Mouse (Mus musculus) hematopoietic multipotent progenitor cell, adult 10-12 weeks (in vitro differentiated cells): ENCODE measurements around the gene Bok. TPM values are rescaled to one million over a fixed set of nuclear protein-coding genes. Genes with fewer than 3 reads are reported as not detected.

Experiments
- polyA plus RNA-seq: library from polyadenylated mRNA; stranded (reverse); fragments of >175 nt; gene quantifications from 2 replicates; pipeline ENCODE4 v1.2.3, GENCODE M21; 2012; ENCODE audit warnings: low replicate concordance

The Bok gene
- polyA plus RNA-seq: 0.53 and 1.9 TPM in 2 replicates

DNA sequence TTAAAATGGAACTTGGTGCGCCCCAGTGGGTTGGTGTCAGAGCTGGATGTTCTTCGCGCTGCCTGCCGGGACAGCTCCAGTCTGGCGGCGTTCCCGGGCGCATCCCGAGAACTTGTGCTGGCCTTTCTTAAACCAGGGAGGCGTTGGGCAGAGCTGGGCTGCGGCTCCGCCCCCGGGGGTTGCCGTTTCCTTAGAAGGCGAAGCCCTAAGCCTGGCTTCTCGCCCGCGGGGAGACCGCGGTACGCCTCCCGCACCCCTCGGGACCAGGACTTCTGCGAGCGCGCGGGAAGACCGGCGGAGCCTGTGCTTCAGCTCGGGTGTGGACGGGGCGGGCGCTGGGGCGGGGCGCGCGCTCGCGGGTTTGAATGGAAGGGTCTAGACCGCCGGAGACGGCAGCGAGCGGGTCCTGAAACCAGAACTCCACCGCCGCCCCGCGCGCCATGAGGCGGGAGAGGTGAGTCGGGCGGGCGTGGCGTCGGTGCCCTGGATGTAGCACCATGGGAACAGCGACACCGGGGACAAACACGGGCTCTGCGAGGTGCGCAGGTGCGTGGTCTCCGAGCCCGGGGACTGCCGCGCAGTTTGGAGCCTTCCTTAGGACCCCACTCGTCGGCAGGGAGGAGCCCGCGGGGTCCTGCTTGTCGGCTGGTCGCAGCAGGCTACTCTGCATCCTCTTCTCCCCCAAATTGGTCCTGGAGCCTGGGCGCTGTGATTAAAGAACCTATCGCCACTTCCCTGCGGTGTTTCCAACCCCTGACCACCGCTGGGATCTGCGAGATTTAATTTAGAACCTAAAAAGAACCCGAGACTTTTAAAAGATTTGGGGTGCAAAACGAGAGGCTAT, at the start of gene Bok:
Gene Bok, plus strand, starts transcription at position 260 of the 844 bp plus-strand sequence.

DNA sequence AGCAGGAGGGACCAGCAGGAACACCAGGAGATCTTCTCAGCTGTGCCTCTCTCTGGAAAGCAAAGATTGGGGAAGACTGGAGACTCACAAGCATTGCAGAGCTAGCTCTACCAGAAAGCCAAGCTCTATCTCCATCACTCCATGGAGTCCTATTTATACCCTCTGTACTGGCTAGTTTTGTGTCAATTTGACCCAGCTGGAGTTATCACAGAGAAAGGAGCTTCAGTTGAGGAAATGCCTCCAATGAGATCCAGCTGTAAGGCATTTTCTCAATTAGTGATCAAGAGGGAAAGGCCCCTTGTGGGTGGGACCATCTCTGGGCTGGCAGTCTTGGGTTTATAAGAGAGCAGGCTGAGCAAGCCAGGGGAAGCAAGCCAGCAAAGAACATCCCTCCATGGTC, 26.9 kb upstream of the Bok start, which contains the start of gene Stk25:
Gene Stk25, minus strand, starts transcription at position 101 of the 400 bp plus-strand sequence.

Other genes starting within 250 kb of the Bok start
- gene Hdlbp, start 206.8 kb upstream of the Bok start, polyA plus RNA-seq: 15.7 and 20.3 TPM in 2 replicates
- 0.74 and 1.1 TPM in 2 replicates for gene Farp2, start 173.6 kb upstream of the Bok start, polyA plus RNA-seq
- gene Stk25, start 27.0 kb upstream of the Bok start, polyA plus RNA-seq: 13.1 and 18.8 TPM in 2 replicates
- 3.5 and 5.5 TPM in 2 replicates for gene Atg4b, start 65.8 kb downstream of the Bok start, polyA plus RNA-seq
- gene Thap4, start 69.2 kb downstream of the Bok start, polyA plus RNA-seq: 25.2 and 27.0 TPM in 2 replicates
- 22.7 and 23.0 TPM in 2 replicates for gene Dtymk, start 116.3 kb downstream of the Bok start, polyA plus RNA-seq
- gene Ing5, start 118.3 kb downstream of the Bok start, polyA plus RNA-seq: 0.73 and 3.6 TPM in 2 replicates
- gene D2hgdh, start 139.2 kb downstream of the Bok start, polyA plus RNA-seq: 4.2 TPM in 2 replicates
- gene Gal3st2, start 175.6 kb downstream of the Bok start, polyA plus RNA-seq: 0.08 TPM in 1 of 2 replicates, not detected in the other
- gene Gal3st2b, start 232.7 kb downstream of the Bok start, polyA plus RNA-seq: not detected in 2 replicates